Mouse (Mus musculus): Measurements from ENCODE around the gene Sdhaf2. TPM values are rescaled to one million over a fixed set of nuclear protein-coding genes. Genes with fewer than 3 reads are reported as not detected.

Gene Sdhaf2
- polyA plus RNA-seq, 1 experiment: 17.1 TPM

- peak overlapping the region; percentile 83 for H3K27ac ChIP-seq (ENCODE audit: insufficient read depth, low read depth, low read length)
- no peaks in the 10 kb centered on the region for H3K27me3 ChIP-seq (ENCODE audit: control insufficient read depth, insufficient read depth, low read length)
- H3K36me3 ChIP-seq (ENCODE audit: control insufficient read depth, insufficient read depth, low read length): peaks cover 8% of the 10 kb centered on the region
- under 1% methylated on average over 19 of the region's 19 CpGs for WGBS
- H3K4me1 ChIP-seq (ENCODE audit: control insufficient read depth, insufficient read depth, insufficient read length, low read length): no peaks in the 10 kb centered on the region
- H3K4me3 ChIP-seq (ENCODE audit: low read depth, low read length): peak overlapping the region; percentile 99
- TF ChIP-seq POLR2A (IDR thresholded peaks at IDR 0.05; ENCODE audit: low read depth, low read length) (0 out of 2 replicates have a peak, but pooled peaks have one; percentile 72), CTCF (IDR thresholded peaks at IDR 0.05; ENCODE audit: extremely low read depth, insufficient read length, insufficient replicate concordance, low read depth, low read length) (no peak)
These were observed 1.2 kb downstream of the Sdhaf2 start for GRCm38 (mm10) chr19:10524784-10525105.

- no peak overlapping the region for H3K27ac ChIP-seq (ENCODE audit: insufficient read depth, low read depth, low read length)
- H3K4me1 ChIP-seq (ENCODE audit: control insufficient read depth, insufficient read depth, insufficient read length, low read length): no peaks in the 10 kb centered on the region
- 45% methylated on average over 5 of the region's 5 CpGs for WGBS
- peaks cover 5% of the 10 kb centered on the region; the same call in 1 of the 2 replicates for H3K36me3 ChIP-seq (ENCODE audit: control insufficient read depth, insufficient read depth, low read length)
- no peaks in the 10 kb centered on the region for H3K27me3 ChIP-seq (ENCODE audit: control insufficient read depth, insufficient read depth, low read length)
- H3K4me3 ChIP-seq (ENCODE audit: low read depth, low read length): no peak overlapping the region
- no peak for TF ChIP-seq CTCF (IDR thresholded peaks at IDR 0.05; ENCODE audit: extremely low read depth, insufficient read length, insufficient replicate concordance, low read depth, low read length)
- no peak for TF ChIP-seq POLR2A (IDR thresholded peaks at IDR 0.05; ENCODE audit: low read depth, low read length)
These were observed 2.4 kb downstream of the Sdhaf2 start for GRCm38 (mm10) chr19:10523483-10524080.

- Histone ChIP-seq H3K27ac (ENCODE audit: insufficient read depth, low read depth, low read length) (no peak overlapping the region), H3K4me1 (ENCODE audit: control insufficient read depth, insufficient read depth, insufficient read length, low read length) (no peaks in the 10 kb centered on the region), H3K4me3 (ENCODE audit: low read depth, low read length) (no peak overlapping the region), H3K36me3 (ENCODE audit: control insufficient read depth, insufficient read depth, low read length) (peaks cover 7% of the 10 kb centered on the region; the same call in 1 of the 2 replicates), H3K27me3 (ENCODE audit: control insufficient read depth, insufficient read depth, low read length) (no peaks in the 10 kb centered on the region)
- no peak for TF ChIP-seq POLR2A (IDR thresholded peaks at IDR 0.05; ENCODE audit: low read depth, low read length)
- no peak for TF ChIP-seq CTCF (IDR thresholded peaks at IDR 0.05; ENCODE audit: extremely low read depth, insufficient read length, insufficient replicate concordance, low read depth, low read length)
- WGBS: 47% methylated on average over 1 of the region's 1 CpGs
These were observed 4.0 kb downstream of the Sdhaf2 start for GRCm38 (mm10) chr19:10521926-10522325.

- TF ChIP-seq CTCF (IDR thresholded peaks at IDR 0.05; ENCODE audit: extremely low read depth, insufficient read length, insufficient replicate concordance, low read depth, low read length) (0 out of 2 replicates have a peak, but pooled peaks have one; percentile 8), POLR2A (IDR thresholded peaks at IDR 0.05; ENCODE audit: low read depth, low read length) (no peak)
- H3K27me3 ChIP-seq (ENCODE audit: control insufficient read depth, insufficient read depth, low read length): no peaks in the 10 kb centered on the region
- WGBS: 66% methylated on average over 1 of the region's 1 CpGs
- H3K36me3 ChIP-seq (ENCODE audit: control insufficient read depth, insufficient read depth, low read length): peaks cover 20% of the 10 kb centered on the region
- H3K4me3 ChIP-seq (ENCODE audit: low read depth, low read length): no peak overlapping the region
- H3K4me1 ChIP-seq (ENCODE audit: control insufficient read depth, insufficient read depth, insufficient read length, low read length): no peaks in the 10 kb centered on the region
- no peak overlapping the region for H3K27ac ChIP-seq (ENCODE audit: insufficient read depth, low read depth, low read length)
These were observed 5.6 kb downstream of the Sdhaf2 start for GRCm38 (mm10) chr19:10520355-10520754.

DNA sequence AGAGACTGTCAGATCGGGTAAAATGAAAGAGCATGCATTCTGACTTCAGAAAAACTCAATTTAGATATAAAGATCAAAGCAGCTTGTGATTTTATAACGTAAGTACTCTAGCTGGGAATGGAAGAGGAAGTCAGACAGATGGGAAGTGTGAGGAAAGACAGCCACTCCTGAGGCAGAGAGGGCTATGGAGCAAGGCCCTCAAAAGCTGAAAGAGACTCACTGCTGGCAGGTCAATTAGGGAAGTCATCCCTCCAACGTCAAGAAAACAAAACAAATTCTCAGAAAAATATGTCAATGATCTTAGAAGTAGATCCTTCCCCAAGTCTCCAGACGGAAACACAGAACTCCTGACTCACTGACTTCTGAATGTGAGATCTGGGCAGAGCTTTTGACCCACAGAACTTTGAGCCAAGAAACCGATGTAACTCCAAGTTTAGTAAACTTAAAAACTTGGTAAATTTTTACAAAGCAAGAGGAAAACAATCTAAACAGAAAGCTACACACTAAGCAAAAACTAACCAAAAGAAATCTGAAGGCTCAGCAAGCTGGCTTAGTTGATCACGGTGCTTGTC is 15.1 kb downstream of the Sdhaf2 start:
- 66% methylated on average over 6 of the region's 6 CpGs for WGBS
- H3K4me1 ChIP-seq (ENCODE audit: control insufficient read depth, insufficient read depth, insufficient read length, low read length): no peaks in the 10 kb centered on the region
- H3K4me3 ChIP-seq (ENCODE audit: low read depth, low read length): no peak overlapping the region
- H3K27ac ChIP-seq (ENCODE audit: insufficient read depth, low read depth, low read length): no peak overlapping the region
- TF ChIP-seq POLR2A (IDR thresholded peaks at IDR 0.05; ENCODE audit: low read depth, low read length): no peak
- no peak for TF ChIP-seq CTCF (IDR thresholded peaks at IDR 0.05; ENCODE audit: extremely low read depth, insufficient read length, insufficient replicate concordance, low read depth, low read length)
- no peaks in the 10 kb centered on the region for H3K27me3 ChIP-seq (ENCODE audit: control insufficient read depth, insufficient read depth, low read length)
- H3K36me3 ChIP-seq (ENCODE audit: control insufficient read depth, insufficient read depth, low read length): peaks cover 43% of the 10 kb centered on the region

DNA sequence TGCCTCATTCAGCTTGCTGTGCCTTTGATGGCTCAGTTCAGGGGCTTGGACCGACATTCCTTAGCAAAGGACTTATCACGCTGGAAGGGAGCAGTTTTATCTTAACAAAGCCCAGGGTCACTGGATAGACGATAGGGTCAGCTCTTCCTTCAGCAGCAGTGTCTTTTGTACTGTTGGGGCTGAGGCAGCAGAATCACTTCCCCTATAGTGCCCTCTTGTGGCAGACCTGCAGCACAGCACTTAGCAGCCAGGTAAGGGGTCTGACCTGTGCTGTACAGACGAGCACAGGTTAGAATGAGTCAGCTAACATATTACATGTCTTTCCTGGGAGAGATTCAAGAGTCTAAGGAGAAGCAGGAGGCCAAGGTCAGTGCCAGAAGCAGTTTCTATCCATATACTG is 23.4 kb downstream of the Sdhaf2 start:
- H3K36me3 ChIP-seq (ENCODE audit: control insufficient read depth, insufficient read depth, low read length): peaks cover 40% of the 10 kb centered on the region
- WGBS: 9% methylated on average over 4 of the region's 4 CpGs
- H3K4me1 ChIP-seq (ENCODE audit: control insufficient read depth, insufficient read depth, insufficient read length, low read length): no peaks in the 10 kb centered on the region
- peak; percentile 95; the same call in 1 of the 2 replicates for TF ChIP-seq CTCF (IDR thresholded peaks at IDR 0.05; ENCODE audit: extremely low read depth, insufficient read length, insufficient replicate concordance, low read depth, low read length)
- no peak for TF ChIP-seq POLR2A (IDR thresholded peaks at IDR 0.05; ENCODE audit: low read depth, low read length)
- H3K27me3 ChIP-seq (ENCODE audit: control insufficient read depth, insufficient read depth, low read length): no peaks in the 10 kb centered on the region
- no peak overlapping the region for H3K4me3 ChIP-seq (ENCODE audit: low read depth, low read length)
- no peak overlapping the region for H3K27ac ChIP-seq (ENCODE audit: insufficient read depth, low read depth, low read length)

DNA sequence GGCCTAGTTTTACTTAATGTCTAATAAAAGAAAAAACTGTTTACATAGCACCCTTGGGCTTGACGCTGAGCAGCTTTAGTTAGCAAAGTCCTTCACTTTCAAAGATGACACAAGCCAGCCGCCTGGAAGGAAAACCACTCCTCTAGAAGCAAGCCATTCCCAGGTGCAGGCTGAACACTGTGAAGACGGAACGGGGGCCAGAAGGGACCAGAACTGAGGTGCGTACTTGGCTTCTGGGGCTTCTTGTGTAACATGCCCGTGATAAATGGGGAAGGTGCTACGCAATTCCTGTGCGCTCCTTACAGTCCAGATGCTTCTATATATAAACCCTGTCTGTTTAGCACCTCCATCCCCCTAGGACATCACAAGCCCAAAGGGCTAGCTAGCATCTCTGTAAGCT is 25.4 kb downstream of the Sdhaf2 start:
- Histone ChIP-seq H3K27me3 (ENCODE audit: control insufficient read depth, insufficient read depth, low read length) (no peaks in the 10 kb centered on the region), H3K4me1 (ENCODE audit: control insufficient read depth, insufficient read depth, insufficient read length, low read length) (no peaks in the 10 kb centered on the region), H3K36me3 (ENCODE audit: control insufficient read depth, insufficient read depth, low read length) (peaks cover 33% of the 10 kb centered on the region), H3K4me3 (ENCODE audit: low read depth, low read length) (no peak overlapping the region), H3K27ac (ENCODE audit: insufficient read depth, low read depth, low read length) (no peak overlapping the region)
- TF ChIP-seq POLR2A (IDR thresholded peaks at IDR 0.05; ENCODE audit: low read depth, low read length) (no peak), CTCF (IDR thresholded peaks at IDR 0.05; ENCODE audit: extremely low read depth, insufficient read length, insufficient replicate concordance, low read depth, low read length) (no peak)
- WGBS: 89% methylated on average over 8 of the region's 8 CpGs
